Mouse (Mus musculus) hindbrain, embryonic 15.5 days (tissue): Measurements from ENCODE around the gene Sptlc3. TPM values are rescaled to one million over a fixed set of nuclear protein-coding genes. Genes with fewer than 3 reads are reported as not detected.

Experiments
- ATAC-seq: fragments of 200-750 bp; cut with Nextera tagmentation; 2 replicates; pipeline ENCODE4 v1.8.0; 2017; ENCODE audit warnings: low read depth, moderate number of reproducible peaks, moderate TSS enrichment; ENCODE audit not compliant: low FRiP score
- H3K27ac ChIP-seq: fragments of 300-500 bp; sonication (generic); replicated peaks from 2 replicates; pipeline ENCODE4 v1.5.1; 2015; ENCODE audit warnings: mild to moderate bottlenecking, inconsistent platforms
- H3K27me3 ChIP-seq: fragments of 300-500 bp; sonication (generic); 2 replicates; pipeline ENCODE4 v1.6.1; 2015; ENCODE audit warnings: control low read depth, inconsistent platforms
- H3K36me3 ChIP-seq: fragments of 300-500 bp; sonication (generic); 2 replicates; pipeline ENCODE4 v1.6.1; 2015; ENCODE audit warnings: control low read depth, inconsistent platforms
- H3K4me1 ChIP-seq: fragments of 300-500 bp; sonication (generic); replicated peaks from 2 replicates; pipeline ENCODE4 v1.6.1; 2015; ENCODE audit warnings: control low read depth, inconsistent platforms
- H3K4me2 ChIP-seq: fragments of 300-500 bp; sonication (generic); 2 replicates; pipeline ENCODE4 v1.6.1; 2015; ENCODE audit warnings: moderate library complexity, mild to moderate bottlenecking, inconsistent platforms
- H3K4me3 ChIP-seq: fragments of 300-500 bp; sonication (generic); 2 replicates; pipeline ENCODE4 v1.5.1; 2015; ENCODE audit warnings: mild to moderate bottlenecking, inconsistent platforms
- H3K9ac ChIP-seq: fragments of 300-500 bp; sonication (generic); 2 replicates; pipeline ENCODE4 v1.6.1; 2015; ENCODE audit warnings: inconsistent platforms
- H3K9me3 ChIP-seq: fragments of 300-500 bp; sonication (generic); 2 replicates; pipeline ENCODE4 v1.6.1; 2016; ENCODE audit warnings: control low read depth, inconsistent platforms
- WGBS: fragments of 180-500 bp; shearing (Covaris S2); methylation state at CpG from one replicate; pipeline ENCODE4 v1.1.7; 2015; 5-methylcytosine and 5-hydroxymethylcytosine counted together
- polyA plus RNA-seq: library from polyadenylated mRNA; unstranded; fragments of >200 nt; fragmentation: Nextera tagmentation; extraction: Ambion mirVana; gene quantifications from 2 replicates; pipeline ENCODE4 v1.2.1, GENCODE M21; 2015

The Sptlc3 gene
- polyA plus RNA-seq, 1 experiment from 2014 or later: 0.06 TPM

GRCm38 (mm10) chr2:139649518-139649917 lies 155.8 kb downstream of the Sptlc3 start:
- H3K9ac ChIP-seq: no peak overlapping the region
- peak overlapping the region; percentile 59 for H3K27ac ChIP-seq
- H3K27me3 ChIP-seq: no peaks in the 10 kb centered on the region
- H3K4me1 ChIP-seq: 0 out of 2 replicates have a peak, but pooled peaks cover 5% of the 10 kb centered on the region
- peak; percentile 83 for ATAC-seq
- no peak overlapping the region for H3K4me3 ChIP-seq
- H3K9me3 ChIP-seq: no peaks in the 10 kb centered on the region
- no peaks in the 10 kb centered on the region for H3K36me3 ChIP-seq
- H3K4me2 ChIP-seq: no peak overlapping the region
- WGBS: 71% methylated on average over 3 of the region's 3 CpGs

GRCm38 (mm10) chr2:139656750-139657149 lies 163.0 kb downstream of the Sptlc3 start:
- H3K9me3 ChIP-seq: no peaks in the 10 kb centered on the region
- ATAC-seq: no peak

GRCm38 (mm10) chr2:139671838-139672237 lies 178.1 kb downstream of the Sptlc3 start:
- no peak overlapping the region for H3K4me3 ChIP-seq
- WGBS: 88% methylated on average over 3 of the region's 3 CpGs
- no peak overlapping the region for H3K4me2 ChIP-seq
- no peaks in the 10 kb centered on the region for H3K36me3 ChIP-seq
- H3K4me1 ChIP-seq: peaks cover 8% of the 10 kb centered on the region
- no peaks in the 10 kb centered on the region for H3K9me3 ChIP-seq
- no peak for ATAC-seq
- no peak overlapping the region for H3K9ac ChIP-seq
- no peak overlapping the region for H3K27ac ChIP-seq
- peaks cover 7% of the 10 kb centered on the region for H3K27me3 ChIP-seq

More at GRCm38 (mm10) chr2:139656750-139657149, 163.0 kb downstream of the Sptlc3 start:
- Histone ChIP-seq H3K27me3 (no peaks in the 10 kb centered on the region), H3K4me3 (no peak overlapping the region), H3K4me1 (no peaks in the 10 kb centered on the region; the same call in 1 of the 2 replicates), H3K9ac (no peak overlapping the region), H3K27ac (no peak overlapping the region), H3K4me2 (no peak overlapping the region), H3K36me3 (no peaks in the 10 kb centered on the region)
- WGBS: 50% methylated on average over 4 of the region's 4 CpGs

GRCm38 (mm10) chr2:139672371-139672770 lies 178.7 kb downstream of the Sptlc3 start:
- Histone ChIP-seq H3K4me1 (peaks cover 13% of the 10 kb centered on the region), H3K27ac (no peak overlapping the region), H3K9me3 (no peaks in the 10 kb centered on the region), H3K27me3 (peaks cover 7% of the 10 kb centered on the region), H3K9ac (no peak overlapping the region), H3K4me2 (no peak overlapping the region), H3K36me3 (no peaks in the 10 kb centered on the region), H3K4me3 (no peak overlapping the region)
- WGBS: 63% methylated on average over 2 of the region's 2 CpGs
- ATAC-seq: no peak

GRCm38 (mm10) chr2:139677065-139677762 lies 183.5 kb downstream of the Sptlc3 start:
- under 1% methylated on average over 52 of the region's 52 CpGs for WGBS
- Histone ChIP-seq H3K4me3 (peak overlapping the region; percentile 92), H3K36me3 (no peaks in the 10 kb centered on the region), H3K9me3 (no peaks in the 10 kb centered on the region), H3K4me2 (peak overlapping the region; percentile 100), H3K27me3 (peaks cover 12% of the 10 kb centered on the region), H3K9ac (peak overlapping the region; percentile 84), H3K27ac (peak overlapping the region; percentile 74; the same call in 1 of the 2 replicates), H3K4me1 (peaks cover 22% of the 10 kb centered on the region)
- peak; percentile 72 for ATAC-seq

- Histone ChIP-seq H3K27ac (peak within 1 kb of the TSS; percentile 74), H3K9me3 (no peaks in the 10 kb centered on the region), H3K4me2 (peak within 1 kb of the TSS; percentile 100), H3K4me1 (peaks cover 22% of the 10 kb centered on the region), H3K27me3 (peaks cover 12% of the 10 kb centered on the region), H3K9ac (peak within 1 kb of the TSS; percentile 84), H3K4me3 (peak within 1 kb of the TSS; percentile 92), H3K36me3 (no peaks in the 10 kb centered on the region)
- ATAC-seq: peak; percentile 58
- WGBS: 0% methylated on average over 35 of the region's 39 CpGs
Observed at GRCm38 (mm10) chr2:139677809-139678274, 184.1 kb downstream of the Sptlc3 start, which contains the start of gene Ism1. Gene Ism1, plus strand, starts transcription at chr2:139678178.

GRCm38 (mm10) chr2:139678275-139679140 lies 184.8 kb downstream of the Sptlc3 start:
- Histone ChIP-seq H3K4me1 (peaks cover 22% of the 10 kb centered on the region), H3K36me3 (no peaks in the 10 kb centered on the region), H3K9ac (peak overlapping the region; percentile 84), H3K9me3 (no peaks in the 10 kb centered on the region), H3K4me3 (peak overlapping the region; percentile 92), H3K27ac (peak overlapping the region; percentile 74), H3K4me2 (peak overlapping the region; percentile 100), H3K27me3 (peaks cover 12% of the 10 kb centered on the region)
- under 1% methylated on average over 55 of the region's 84 CpGs for WGBS
- peak; percentile 93 for ATAC-seq

GRCm38 (mm10) chr2:139682540-139682939 lies 188.8 kb downstream of the Sptlc3 start:
- no peaks in the 10 kb centered on the region for H3K9me3 ChIP-seq
- ATAC-seq: no peak
- no peaks in the 10 kb centered on the region for H3K36me3 ChIP-seq
- 0 out of 2 replicates have a peak, but pooled peaks cover 5% of the 10 kb centered on the region for H3K27me3 ChIP-seq
- no peak overlapping the region for H3K4me3 ChIP-seq
- H3K4me2 ChIP-seq: no peak overlapping the region
- no peak overlapping the region for H3K27ac ChIP-seq
- WGBS: 81% methylated on average over 3 of the region's 3 CpGs
- H3K4me1 ChIP-seq: peaks cover 7% of the 10 kb centered on the region
- no peak overlapping the region for H3K9ac ChIP-seq

Other genes with a start within 250 kb of the Sptlc3 start
- gene Ism1, start 184.3 kb downstream of the Sptlc3 start, polyA plus RNA-seq: 0.89 and 1.2 TPM in 2 replicates